Mouse (Mus musculus) mature B cell (primary cell): ENCODE results near the gene Rps21.
"Not testable (repeated sequence)": the region's sequence is repeated elsewhere in the genome, so short reads cannot be mapped to it uniquely, and the experiment has no call there.

Source experiments
- in situ Hi-C: fragments of 300-500 bp; cut with MboI; formaldehyde crosslinking; loops from 2 replicates; pipeline ENCODE4 v1.14.3; 2019

The Rps21 gene

DNA sequence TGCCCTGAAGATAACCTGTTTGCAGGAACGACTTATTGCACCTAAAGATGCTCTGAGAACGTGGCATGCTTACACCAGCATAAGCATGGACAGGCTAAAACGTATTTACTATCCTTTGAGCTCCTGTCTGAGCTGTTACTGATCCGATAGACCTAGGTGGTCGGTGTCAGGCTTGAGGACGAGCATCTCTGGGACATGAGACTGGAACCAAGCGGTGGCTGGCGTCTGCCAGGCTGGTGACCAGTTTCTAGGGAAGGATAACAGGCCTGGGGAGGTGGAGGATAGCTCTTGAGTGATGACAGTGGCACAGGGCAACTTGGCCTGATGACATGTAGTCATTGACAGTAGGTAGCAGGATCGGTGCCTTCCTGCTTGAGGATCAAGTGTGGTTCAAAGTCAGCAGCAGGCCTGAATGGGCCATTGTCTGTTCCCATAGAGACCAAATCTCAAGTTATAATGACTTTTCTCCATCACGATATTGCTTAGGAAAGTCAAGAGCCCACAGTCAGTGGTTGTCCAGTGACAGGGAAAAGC is 1.8 kb downstream of the Rps21 start:
- in situ Hi-C loops, result not testable (repeated sequence)

DNA sequence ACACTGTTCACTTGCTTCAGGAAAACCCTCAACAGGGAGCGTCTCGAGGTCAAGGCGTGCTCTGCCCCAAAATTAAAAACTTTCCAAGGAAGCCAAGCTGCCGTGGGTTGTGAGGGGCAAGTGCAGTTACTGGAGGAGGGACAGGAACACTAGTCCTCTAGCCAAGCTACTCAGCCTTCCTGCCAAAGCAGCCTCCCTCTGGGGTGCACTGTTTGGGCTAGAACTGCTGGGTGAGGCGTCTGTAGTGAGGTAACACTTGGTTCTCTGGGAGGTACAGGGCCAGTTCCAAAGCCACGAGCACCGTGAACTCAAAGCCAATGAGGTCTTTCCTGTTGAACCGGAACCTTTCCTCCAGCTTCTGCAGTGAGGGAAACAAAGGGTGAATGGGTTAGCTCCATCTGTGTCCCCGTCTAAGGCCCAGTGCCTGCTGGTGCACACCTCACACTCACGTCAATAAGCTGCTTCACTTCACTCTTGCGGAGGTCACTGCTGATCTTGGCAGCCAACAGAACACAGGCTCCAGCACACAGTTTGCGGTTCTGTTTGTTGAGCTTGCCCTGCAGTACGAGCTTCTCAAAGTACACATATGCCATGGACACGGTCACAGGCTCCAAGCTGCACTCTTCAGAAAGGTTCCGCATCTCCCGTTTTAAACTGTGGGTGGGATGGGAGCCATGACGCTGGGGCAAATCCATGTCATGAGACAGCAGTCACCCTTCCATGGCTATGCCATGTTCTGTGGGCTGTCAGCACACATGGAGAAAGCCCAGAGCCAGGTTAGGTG is 2.8 kb downstream of the Rps21 start:
- in situ Hi-C loops, result not testable (repeated sequence)

DNA sequence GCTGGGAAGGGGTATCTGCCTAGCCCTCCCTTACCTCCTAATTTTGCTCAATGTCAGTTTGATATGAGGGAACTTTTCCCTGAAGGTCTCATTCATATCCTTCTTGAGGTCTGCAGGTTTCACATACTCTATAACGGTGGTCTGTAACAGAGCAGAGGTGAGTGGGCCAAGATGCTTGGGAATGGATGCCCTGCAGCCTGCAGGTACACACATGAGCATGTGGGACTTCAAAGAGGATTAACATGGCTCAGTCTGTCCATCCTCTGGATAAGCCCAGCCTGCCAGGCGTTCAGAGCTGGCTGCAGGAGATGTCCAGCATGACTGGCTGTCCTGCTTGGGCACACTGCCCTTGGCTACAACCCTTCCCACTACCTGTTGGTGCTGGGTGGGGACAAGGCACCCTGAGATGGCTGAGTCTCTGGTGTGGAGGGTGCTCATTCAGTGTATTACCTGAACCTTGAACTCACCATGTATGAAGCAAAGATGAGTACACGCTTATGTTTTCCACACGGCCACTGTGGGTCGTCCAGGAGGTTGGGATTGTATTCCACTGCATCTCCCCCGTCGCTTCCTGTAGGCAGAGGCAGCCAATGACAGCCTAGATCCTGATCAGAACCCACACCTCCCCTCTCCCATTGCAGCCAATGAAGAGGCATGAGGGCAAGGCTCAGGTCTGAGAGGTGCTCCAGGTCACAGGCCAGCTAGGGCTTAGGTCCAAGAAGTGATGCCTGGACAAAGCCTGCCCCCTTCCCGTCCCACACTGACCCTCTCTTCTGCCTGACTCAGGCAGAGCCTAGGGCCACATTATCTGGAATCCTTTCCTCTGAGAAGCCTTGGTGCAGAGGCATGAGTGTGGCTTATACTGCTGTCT is 3.7 kb downstream of the Rps21 start:
- in situ Hi-C loops, result no loop called here

DNA sequence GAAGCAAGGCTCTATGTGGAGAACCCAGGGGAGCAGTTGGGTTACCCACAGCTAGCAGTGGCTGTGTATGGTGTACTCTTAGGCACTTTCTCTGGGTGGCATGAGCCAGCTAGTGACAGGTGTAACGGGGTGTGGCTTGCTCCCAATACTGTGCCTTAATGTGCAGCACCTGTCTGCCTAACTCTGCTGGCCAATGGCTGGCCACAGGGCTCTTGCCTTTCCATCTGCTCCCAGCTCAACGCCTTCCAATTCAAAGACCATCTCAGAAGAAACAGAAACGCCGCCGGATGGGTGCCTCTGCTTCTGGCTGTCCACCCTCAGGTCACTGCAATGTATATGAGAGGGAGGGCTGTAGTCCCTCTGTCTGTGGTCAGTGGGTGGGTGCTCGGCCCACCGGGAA is 4.7 kb downstream of the Rps21 start:
- in situ Hi-C loops, result no loop called here

- in situ Hi-C loops, result no loop called here
These were observed 5.3 kb downstream of the Rps21 start for GRCm38 (mm10) chr2:180262441-180262840.

DNA sequence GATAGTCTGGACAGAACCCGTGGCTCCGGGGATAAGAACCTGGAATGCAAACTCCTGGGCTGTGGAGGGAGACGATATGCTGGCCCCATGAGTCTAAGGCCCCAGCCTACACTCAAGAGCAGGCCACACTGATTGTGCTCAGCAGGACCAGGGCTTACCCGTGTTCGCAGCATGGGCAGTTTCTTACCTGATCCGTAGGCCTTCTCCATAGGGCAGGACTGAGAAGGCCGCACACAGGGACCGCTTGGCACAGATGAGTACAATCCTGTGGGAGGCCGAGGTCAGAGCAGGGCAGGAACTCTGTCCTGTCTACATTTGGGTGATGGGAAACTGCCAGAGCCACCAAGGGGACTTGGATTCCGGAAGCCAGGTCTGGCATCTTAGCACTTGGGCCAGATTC is 5.7 kb downstream of the Rps21 start:
- in situ Hi-C loops, result no loop called here

DNA sequence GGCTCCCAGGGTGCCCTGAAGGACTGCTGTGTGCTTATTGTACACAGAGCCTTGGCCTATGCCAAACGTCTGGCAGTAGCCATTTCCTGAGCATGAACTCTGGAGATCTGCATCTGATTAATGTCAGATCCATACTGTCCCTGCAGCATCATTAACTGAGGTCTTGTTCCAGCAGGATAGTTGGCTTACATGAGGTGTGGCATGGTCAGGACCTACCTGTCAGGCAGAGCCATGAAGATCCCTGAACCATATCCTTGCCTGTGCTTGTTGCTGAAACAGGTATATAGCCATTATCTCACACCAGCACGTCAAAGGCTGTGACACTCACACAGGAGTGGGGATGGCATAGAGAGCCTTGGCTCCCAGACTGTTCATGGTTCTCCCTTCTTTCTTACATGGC is 10.8 kb downstream of the Rps21 start:
- in situ Hi-C loops, result no loop called here

- in situ Hi-C loops, result no loop called here
These were observed 12.2 kb downstream of the Rps21 start for GRCm38 (mm10) chr2:180269329-180269728.

- in situ Hi-C loops, result loop anchor here (5.0 kb wide), 1 partner anchor 77 kb away; no protein-coding TSS in a partner anchor
These were observed 13.5 kb downstream of the Rps21 start for GRCm38 (mm10) chr2:180270537-180271255.

DNA sequence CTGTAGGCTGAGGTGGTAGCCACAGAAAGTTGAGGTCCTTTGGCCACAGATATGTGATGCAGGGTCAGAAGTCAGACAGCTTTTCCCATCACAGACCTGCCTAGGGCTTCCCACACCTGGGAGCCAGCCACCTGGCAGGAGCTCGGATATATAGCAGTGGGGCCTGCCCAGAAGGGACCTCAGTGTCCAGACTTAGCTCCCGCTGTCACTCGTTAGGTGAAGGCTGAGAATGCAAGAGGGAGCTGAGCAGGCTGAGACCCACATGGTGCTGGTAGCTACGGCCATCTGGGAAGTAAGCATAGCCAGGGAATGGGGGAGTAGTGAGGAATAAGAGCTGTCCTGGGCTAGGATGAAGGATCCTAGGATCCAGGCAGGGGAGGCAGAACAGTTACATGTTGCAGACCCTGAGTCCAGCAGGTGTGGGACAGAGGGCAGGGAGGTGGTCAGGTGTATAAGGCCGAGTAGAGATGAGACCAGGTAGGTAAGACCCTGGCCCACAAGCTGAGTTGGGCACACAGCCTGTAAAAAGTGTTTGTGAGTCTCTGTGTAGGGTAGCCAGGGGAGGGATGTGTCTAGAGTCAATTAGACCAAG is 14.7 kb downstream of the Rps21 start:
- in situ Hi-C loops, result loop anchor here (5.0 kb wide), 1 partner anchor 75 kb away; no protein-coding TSS in a partner anchor

GRCm38 (mm10) chr2:180272884-180273321 is 15.7 kb downstream of the Rps21 start:
- in situ Hi-C loops, result loop anchor here (5.0 kb wide), 1 partner anchor 74 kb away; no protein-coding TSS in a partner anchor

- in situ Hi-C loops, result loop anchor here (5.0 kb wide), 1 partner anchor 74 kb away; no protein-coding TSS in a partner anchor
These were observed 16.4 kb downstream of the Rps21 start, which contains the start of gene Cables2 for GRCm38 (mm10) chr2:180273394-180274244. Cables2 (minus strand) TSS chr2:180273496.

DNA sequence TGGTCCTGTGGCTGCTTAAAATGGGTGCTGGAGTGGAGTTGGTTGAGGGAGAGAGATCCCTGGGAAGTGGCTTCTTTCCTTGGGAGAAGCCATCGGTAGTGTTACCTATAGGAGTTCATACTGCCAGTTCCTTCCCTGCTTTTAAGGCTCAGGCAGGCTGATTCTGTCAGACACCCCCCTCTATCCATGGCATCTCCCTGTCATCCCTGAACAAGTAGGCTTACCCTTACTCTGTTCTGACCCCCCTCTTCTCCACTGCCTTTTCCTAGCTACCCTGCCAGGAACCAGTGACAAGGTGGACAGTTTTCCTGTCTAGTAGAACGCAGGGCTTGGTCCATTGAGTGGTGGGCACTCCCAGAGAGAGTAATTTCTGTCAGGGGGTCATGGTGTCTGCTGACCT is 17.3 kb downstream of the Rps21 start:
- in situ Hi-C loops, result loop anchor here (5.0 kb wide), 1 partner anchor 73 kb away; no protein-coding TSS in a partner anchor

- in situ Hi-C loops, result no loop called here
These were observed 18.7 kb downstream of the Rps21 start for GRCm38 (mm10) chr2:180275836-180276235.

DNA sequence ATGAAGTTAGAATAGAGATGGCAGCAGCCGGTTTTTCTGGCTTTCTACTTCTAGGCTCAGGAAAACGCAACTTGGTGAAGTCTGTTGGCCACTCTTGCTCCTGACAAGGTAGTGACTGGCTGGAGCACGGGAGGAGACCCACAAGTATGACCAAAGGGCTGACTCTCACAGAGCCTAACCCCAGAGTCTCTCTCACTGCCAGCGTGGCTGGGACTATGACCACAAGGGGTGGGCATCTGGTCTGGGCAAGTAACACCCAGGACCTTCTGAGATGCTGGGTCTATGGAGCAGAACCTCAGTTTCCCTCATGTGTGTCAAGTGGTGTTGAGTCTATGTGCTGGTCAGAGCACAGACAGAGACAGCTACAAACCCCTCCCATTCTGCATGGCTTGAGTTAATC is 19.2 kb downstream of the Rps21 start:
- in situ Hi-C loops, result no loop called here

DNA sequence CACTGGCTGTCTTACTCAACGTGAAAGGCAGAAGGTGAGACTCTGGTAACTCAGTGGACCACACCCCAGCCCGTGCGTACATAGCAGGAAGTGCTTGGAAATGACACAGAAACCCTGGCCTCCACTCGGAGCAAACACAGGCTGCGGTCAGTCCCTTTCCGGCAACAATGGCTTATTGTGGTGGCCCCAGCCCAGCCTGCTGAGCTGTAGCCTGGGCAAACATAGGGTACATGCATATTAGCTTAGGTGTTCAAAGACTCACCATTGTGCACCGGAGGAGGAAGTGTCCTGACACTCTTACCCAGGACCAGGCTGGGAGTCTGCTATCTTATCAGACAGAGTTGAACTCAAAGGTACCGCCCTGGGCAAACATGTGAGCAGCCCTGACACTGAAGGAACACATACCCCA is 19.7 kb downstream of the Rps21 start:
- in situ Hi-C loops, result no loop called here

GRCm38 (mm10) chr2:180277773-180278320 is 20.7 kb downstream of the Rps21 start:
- in situ Hi-C loops, result no loop called here

GRCm38 (mm10) chr2:180279321-180279720 is 22.1 kb downstream of the Rps21 start:
- in situ Hi-C loops, result no loop called here

DNA sequence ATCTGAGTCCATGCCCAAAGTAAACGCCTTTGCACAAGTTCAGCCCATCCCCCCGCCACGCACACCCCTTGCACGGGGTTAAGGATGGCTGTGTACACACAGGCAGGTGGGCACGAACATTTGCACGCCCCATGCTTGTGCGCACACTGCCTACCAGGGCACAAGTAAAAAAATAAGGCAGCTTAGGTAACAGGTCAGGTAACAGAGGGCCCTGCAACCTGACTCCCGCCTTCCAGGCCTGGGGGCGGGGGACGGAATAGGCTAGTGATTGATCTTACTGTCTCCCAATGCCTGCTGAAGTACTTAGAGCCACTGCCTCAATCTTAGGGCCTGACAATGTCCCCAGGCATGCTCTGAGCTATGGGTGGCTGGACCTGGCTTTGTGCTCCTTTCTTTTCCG is 31.8 kb downstream of the Rps21 start:
- in situ Hi-C loops, result no loop called here
